9 mouse cellular contexts compared by ENCODE assay signal in genomic region chr9:22468170-22468898, GRCm38 (mm10). TPM values are rescaled to one million over a fixed set of nuclear protein-coding genes. Genes with fewer than 3 reads are reported as not detected.
DNase-seq lines count a peak whose midpoint lies in the region; ATAC-seq and TF ChIP-seq lines count a peak whose summit lies in the region.
"Had no signal": no experiment of that assay in that cellular context is flagged by ENCODE, and none has a peak within 500 bp of the region (broad histone marks: within the 10 kb centered on the region; RNA-seq: fewer than 3 reads in every experiment).

No protein-coding gene starts in this region.

- H3K27me3 ChIP-seq in heart, adult 2 months (ENCODE audit: control insufficient read depth, insufficient read depth, low read length), result no peaks in the 10 kb centered on the region
- H3K27me3 ChIP-seq in neural tube, embryonic 12.5 days (replicated peaks), result no peaks in the 10 kb centered on the region
- H3K27me3 ChIP-seq in thymus, adult 2 months (ENCODE audit: control insufficient read depth, insufficient read depth, low read length), result no peaks in the 10 kb centered on the region

- 4% methylated on average over 42 of the region's 43 CpGs for WGBS in heart, adult 2 months
- WGBS in neural tube, embryonic 12.5 days, result 4% methylated on average over 43 of the region's 43 CpGs
- WGBS in thymus, adult 2 months, result 3% methylated on average over 43 of the region's 43 CpGs

- peak overlapping the region; percentile 68 for H3K4me2 ChIP-seq in neural tube, embryonic 12.5 days (replicated peaks)

- intact Hi-C loops in heart, adult 2 months (cut with DNase I), result no loop called here

- H3K4me1 ChIP-seq in heart, adult 2 months (ENCODE audit: control insufficient read depth, insufficient read depth, low read length), result peaks cover 2% of the 10 kb centered on the region
- H3K4me1 ChIP-seq in neural tube, embryonic 12.5 days, result no peaks in the 10 kb centered on the region
- no peaks in the 10 kb centered on the region for H3K4me1 ChIP-seq in thymus, adult 2 months (replicated peaks; ENCODE audit: control insufficient read depth, insufficient read depth, low read length)

- peak; percentile 72 for TF ChIP-seq POLR2A in heart, adult 2 months (IDR thresholded peaks at IDR 0.05; ENCODE audit: insufficient read depth, low read depth, low read length)
- TF ChIP-seq POLR2A in thymus, adult 2 months (IDR thresholded peaks at IDR 0.05; ENCODE audit: control insufficient read depth, extremely low read depth, insufficient read depth, low read length, poor library complexity), result peak; percentile 95

- no peak for TF ChIP-seq CTCF in heart, adult 2 months (IDR thresholded peaks at IDR 0.05)
- TF ChIP-seq CTCF in thymus, adult 2 months (IDR thresholded peaks at IDR 0.05; ENCODE audit: borderline replicate concordance, control insufficient read depth, extremely low read depth, insufficient read depth, low read length, poor library complexity), result 0 out of 2 replicates have a peak, but pooled peaks have one; percentile 12

- H3K9me3 ChIP-seq in neural tube, embryonic 12.5 days, result no peaks in the 10 kb centered on the region

- ATAC-seq in neural tube, embryonic 12.5 days (ENCODE audit: low FRiP score, low read depth), result peak; percentile 92

- no peaks in the 10 kb centered on the region for H3K36me3 ChIP-seq in heart, adult 2 months (ENCODE audit: control insufficient read depth, insufficient read depth, low read length)
- H3K36me3 ChIP-seq in neural tube, embryonic 12.5 days, result peaks cover 5% of the 10 kb centered on the region; the same call in 1 of the 2 replicates
- no peaks in the 10 kb centered on the region for H3K36me3 ChIP-seq in thymus, adult 2 months (ENCODE audit: control insufficient read depth, insufficient read depth, low read length)

- peaks cover 9% of the 10 kb centered on the region for H3K79me2 ChIP-seq in heart, adult 2 months (replicated peaks; ENCODE audit: control insufficient read depth, insufficient read depth, low read length)

- H3K9ac ChIP-seq in heart, adult 2 months (ENCODE audit: low read depth, low read length), result peak overlapping the region; percentile 100
- peak overlapping the region; percentile 91 for H3K9ac ChIP-seq in neural tube, embryonic 12.5 days

- no peak for TF ChIP-seq EP300 in heart, adult 2 months (IDR thresholded peaks at IDR 0.05; ENCODE audit: insufficient read depth, low read depth, low read length)

- H3K4me3 ChIP-seq in heart, adult 2 months, result peak overlapping the region; percentile 91
- H3K4me3 ChIP-seq in neural tube, embryonic 12.5 days, result peak overlapping the region; percentile 86
- peak overlapping the region; percentile 95 for H3K4me3 ChIP-seq in thymus, adult 2 months (ENCODE audit: control insufficient read depth, insufficient read depth, low read length)

- DNase-seq in CD4-positive helper T cell, adult 2 months (ENCODE audit: low read depth, low spot score), result peak; percentile 92
- DNase-seq in Muller cell, postnatal 12 days (ENCODE audit: inconsistent ontology term), result peak; percentile 89
- peak; percentile 71 for DNase-seq in embryo, embryonic 10 days (ENCODE audit: low spot score)
- DNase-seq in heart, adult 2 months, result peak; percentile 74 to 81
- DNase-seq in kidney, adult 8-10 months, result peak; percentile 39 to 47
- peak; percentile 55 to 64 for DNase-seq in lung, adult 18-20 months
- no peak for DNase-seq in thymus, adult 2 months

- peak overlapping the region; percentile 83 for H3K27ac ChIP-seq in heart, adult 2 months
- H3K27ac ChIP-seq in neural tube, embryonic 12.5 days, result peak overlapping the region; percentile 70
- peak overlapping the region; percentile 55 for H3K27ac ChIP-seq in thymus, adult 2 months (ENCODE audit: control insufficient read depth, insufficient read depth, low read length)

RNA-seq across cellular contexts. Expression of gene Rp9, which starts 1.2 kb away (rescaled TPM):
- total RNA-seq in heart, adult 2 months (2021), result 10 to 100 TPM; 42.6 to 46.1 TPM
- 35.1 and 39.5 TPM in 2 replicates for polyA plus RNA-seq in heart, adult 2 months (2012; rRNA removed)
- 57.3 TPM in 2 replicates for polyA plus RNA-seq in neural tube, embryonic 12.5 days (2016; fragmentation: Nextera tagmentation; extraction: Ambion mirVana)
- 124 and 176 TPM in 2 replicates for polyA plus RNA-seq in thymus, adult 2 months (2012; rRNA removed)

RNA-seq across cellular contexts. Expression of gene Bbs9, which starts 7.2 kb away (rescaled TPM):
- total RNA-seq in heart, adult 2 months (2021), result 10 to 100 TPM; 11.9 to 12.4 TPM
- 6.3 and 9.0 TPM in 2 replicates for polyA plus RNA-seq in heart, adult 2 months (2012; rRNA removed)
- polyA plus RNA-seq in neural tube, embryonic 12.5 days (2016; fragmentation: Nextera tagmentation; extraction: Ambion mirVana), result 18.4 and 18.5 TPM in 2 replicates
- 19.1 and 21.4 TPM in 2 replicates for polyA plus RNA-seq in thymus, adult 2 months (2012; rRNA removed)

RNA-seq across cellular contexts. Expression of gene Gm17545, which starts 14.2 kb away (rescaled TPM):
- not detected for total RNA-seq in heart, adult 2 months (2021)
- polyA plus RNA-seq in heart, adult 2 months (2012; rRNA removed), result not detected in 2 replicates
- not detected in 2 replicates for polyA plus RNA-seq in neural tube, embryonic 12.5 days (2016; fragmentation: Nextera tagmentation; extraction: Ambion mirVana)
- polyA plus RNA-seq in thymus, adult 2 months (2012; rRNA removed), result not detected in 2 replicates
- total RNA-seq: left cerebral cortex, postnatal 10 days had no signal

RNA-seq across cellular contexts. Expression of gene 9530077C05Rik, which starts 57.0 kb away (rescaled TPM):
- total RNA-seq in heart, adult 2 months (2021), result under 1 TPM; 0.29 to 0.50 TPM
- 0.27 and 0.53 TPM in 2 replicates for polyA plus RNA-seq in heart, adult 2 months (2012; rRNA removed)
- 6.2 and 6.7 TPM in 2 replicates for polyA plus RNA-seq in neural tube, embryonic 12.5 days (2016; fragmentation: Nextera tagmentation; extraction: Ambion mirVana)
- polyA plus RNA-seq in thymus, adult 2 months (2012; rRNA removed), result 1.9 and 2.1 TPM in 2 replicates
